Comparison of ENCODE assay signal across 18 mouse cellular contexts in the genomic region with DNA sequence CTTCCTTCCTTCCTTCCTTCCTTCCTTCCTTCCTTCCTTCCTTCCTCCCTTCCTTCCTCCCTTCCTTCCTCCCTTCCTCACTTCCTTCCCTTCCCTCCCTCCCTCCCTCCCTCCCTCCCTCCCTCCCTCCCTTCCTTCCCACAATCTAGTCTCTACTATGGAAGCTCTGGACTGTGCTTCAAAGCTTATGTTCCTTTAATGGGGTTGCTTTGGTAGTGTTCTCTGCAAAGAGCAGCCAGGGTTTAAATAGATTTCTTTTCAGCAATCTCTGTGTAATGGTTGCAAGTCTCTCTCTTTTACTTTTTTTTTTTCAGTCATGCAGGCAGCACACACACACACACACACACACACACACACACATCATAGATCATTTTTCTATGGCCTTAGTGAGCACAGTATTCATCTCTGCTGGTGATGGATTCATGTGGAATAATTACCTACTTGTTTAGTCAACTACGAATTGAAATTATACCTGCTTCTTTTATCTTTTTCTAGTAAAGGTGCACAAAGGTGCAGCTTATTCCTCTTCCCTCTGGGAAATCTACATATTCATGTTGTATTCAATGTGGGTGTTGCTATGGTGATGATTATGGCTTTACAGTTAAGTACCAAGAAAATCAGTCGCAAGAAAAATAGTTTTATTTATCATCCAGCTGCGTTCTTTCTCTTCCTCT.
DNase-seq lines count a peak whose midpoint lies in the region; ATAC-seq and TF ChIP-seq lines count a peak whose summit lies in the region.
"Had no signal": no experiment of that assay in that cellular context is flagged by ENCODE, and none has a peak within 500 bp of the region (broad histone marks: within the 10 kb centered on the region; RNA-seq: fewer than 3 reads in every experiment).

No protein-coding gene starts in this region.

- H3K4me1 ChIP-seq in forebrain, embryonic 15.5 days: peaks cover 13% of the 10 kb centered on the region
- peaks cover 11% of the 10 kb centered on the region for H3K4me1 ChIP-seq in forebrain, embryonic 10.5 days
- H3K4me1 ChIP-seq in midbrain, embryonic 13.5 days (replicated peaks): peaks cover 11% of the 10 kb centered on the region; the same call in 1 of the 2 replicates
- H3K4me1 ChIP-seq in midbrain, embryonic 10.5 days: peaks cover 5% of the 10 kb centered on the region
- peaks cover 7% of the 10 kb centered on the region; the same call in 1 of the 2 replicates for H3K4me1 ChIP-seq in forebrain, postnatal 0 days (ENCODE audit: insufficient read depth)

- no peak overlapping the region for H3K9ac ChIP-seq in forebrain, embryonic 15.5 days (replicated peaks)
- H3K9ac ChIP-seq in midbrain, embryonic 13.5 days (replicated peaks): no peak overlapping the region
- no peak overlapping the region for H3K9ac ChIP-seq in forebrain, postnatal 0 days
- H3K9ac ChIP-seq: heart, embryonic 13.5 days had no signal

- no peak for DNase-seq in forebrain, embryonic 10.5 days (ENCODE audit: extremely low spot score, low spot score)
- DNase-seq in midbrain, embryonic 10.5 days (ENCODE audit: low spot score): no peak
- no peak for DNase-seq in forebrain, postnatal 0 days
- DNase-seq in lung, postnatal 14 days: no peak
- no peak for DNase-seq in layer of hippocampus, postnatal 25 days (ENCODE audit: extremely low spot score in 1 of 2, low spot score in 1 of 2)
- DNase-seq: adrenal gland, postnatal 14 days; cerebellum, adult 18-20 months; cerebellum, adult 9-11 months; gastrocnemius, postnatal 14 days; heart, postnatal 36 days had no signal

- H3K36me3 ChIP-seq in forebrain, embryonic 15.5 days: no peaks in the 10 kb centered on the region
- no peaks in the 10 kb centered on the region for H3K36me3 ChIP-seq in forebrain, embryonic 10.5 days (replicated peaks)
- no peaks in the 10 kb centered on the region for H3K36me3 ChIP-seq in midbrain, embryonic 13.5 days
- no peaks in the 10 kb centered on the region for H3K36me3 ChIP-seq in midbrain, embryonic 10.5 days
- H3K36me3 ChIP-seq in forebrain, postnatal 0 days (ENCODE audit: insufficient read depth): no peaks in the 10 kb centered on the region
- H3K36me3 ChIP-seq: embryonic facial prominence, embryonic 10.5 days; heart, embryonic 13.5 days had no signal

- ATAC-seq in forebrain, embryonic 15.5 days (replicated peaks): peak; percentile 69
- peak; percentile 45 for ATAC-seq in midbrain, embryonic 13.5 days
- ATAC-seq in forebrain, postnatal 0 days: peak; percentile 89
- ATAC-seq: activated CD4-positive, CD25-positive, alpha-beta regulatory T cell, adult 4 months; intestine, embryonic 16.5 days; Patski had no signal

- H3K9me3 ChIP-seq in forebrain, embryonic 15.5 days: no peaks in the 10 kb centered on the region
- H3K9me3 ChIP-seq in forebrain, embryonic 10.5 days: no peaks in the 10 kb centered on the region
- no peaks in the 10 kb centered on the region for H3K9me3 ChIP-seq in midbrain, embryonic 13.5 days
- H3K9me3 ChIP-seq in midbrain, embryonic 10.5 days (replicated peaks): no peaks in the 10 kb centered on the region
- no peaks in the 10 kb centered on the region for H3K9me3 ChIP-seq in forebrain, postnatal 0 days (ENCODE audit: low read length)
- H3K9me3 ChIP-seq: embryonic facial prominence, embryonic 10.5 days; heart, embryonic 13.5 days had no signal

- no peak for TF ChIP-seq CTCF in forebrain, postnatal 0 days (IDR thresholded peaks at IDR 0.05; ENCODE audit: low read depth)

- no peak overlapping the region for H3K27ac ChIP-seq in forebrain, embryonic 15.5 days (replicated peaks)
- no peak overlapping the region for H3K27ac ChIP-seq in forebrain, embryonic 10.5 days
- H3K27ac ChIP-seq in midbrain, embryonic 13.5 days: no peak overlapping the region
- no peak overlapping the region for H3K27ac ChIP-seq in midbrain, embryonic 10.5 days (replicated peaks)
- no peak overlapping the region for H3K27ac ChIP-seq in forebrain, postnatal 0 days (ENCODE audit: low read depth, low read length)
- H3K27ac ChIP-seq: embryonic facial prominence, embryonic 10.5 days; heart, embryonic 13.5 days had no signal

- H3K27me3 ChIP-seq in forebrain, embryonic 15.5 days: no peaks in the 10 kb centered on the region
- peaks cover 29% of the 10 kb centered on the region for H3K27me3 ChIP-seq in forebrain, embryonic 10.5 days (ENCODE audit: poor library complexity, severe bottlenecking)
- no peaks in the 10 kb centered on the region for H3K27me3 ChIP-seq in midbrain, embryonic 13.5 days
- peaks cover 12% of the 10 kb centered on the region; the same call in 1 of the 2 replicates for H3K27me3 ChIP-seq in midbrain, embryonic 10.5 days (ENCODE audit: low read depth, poor library complexity, severe bottlenecking)
- 0 out of 2 replicates have a peak, but pooled peaks cover 4% of the 10 kb centered on the region for H3K27me3 ChIP-seq in forebrain, postnatal 0 days (ENCODE audit: insufficient read depth, low read length)
- H3K27me3 ChIP-seq: CH12.LX had no signal

- no peak overlapping the region for H3K4me3 ChIP-seq in forebrain, embryonic 15.5 days
- H3K4me3 ChIP-seq in forebrain, embryonic 10.5 days: no peak overlapping the region
- H3K4me3 ChIP-seq in midbrain, embryonic 13.5 days (replicated peaks): no peak overlapping the region
- H3K4me3 ChIP-seq in midbrain, embryonic 10.5 days: no peak overlapping the region
- H3K4me3 ChIP-seq in forebrain, postnatal 0 days (ENCODE audit: low read depth, low read length): no peak overlapping the region
- H3K4me3 ChIP-seq: embryonic facial prominence, embryonic 10.5 days; heart, embryonic 13.5 days had no signal

- no peak overlapping the region for H3K4me2 ChIP-seq in forebrain, embryonic 15.5 days (replicated peaks)
- no peak overlapping the region for H3K4me2 ChIP-seq in midbrain, embryonic 13.5 days (replicated peaks)
- H3K4me2 ChIP-seq in forebrain, postnatal 0 days (ENCODE audit: low read depth): no peak overlapping the region
- H3K4me2 ChIP-seq: heart, embryonic 13.5 days had no signal

- 34% methylated on average over 3 of the region's 3 CpGs for WGBS in forebrain, embryonic 15.5 days
- WGBS in forebrain, embryonic 10.5 days: 91% methylated on average over 3 of the region's 3 CpGs
- 58% methylated on average over 3 of the region's 3 CpGs for WGBS in midbrain, embryonic 13.5 days
- WGBS in midbrain, embryonic 10.5 days: 91% methylated on average over 3 of the region's 3 CpGs
- 30% methylated on average over 3 of the region's 3 CpGs for WGBS in forebrain, postnatal 0 days
